Mouse (Mus musculus): ENCODE measurements around the gene Vps8.

GRCm38 (mm10) chr16:21648800-21649199 is 225.9 kb downstream of the Vps8 start:
- no peak for TF ChIP-seq CTCF (IDR thresholded peaks at IDR 0.05; ENCODE audit: borderline replicate concordance, control insufficient read depth, extremely low read depth, insufficient read depth, low read length, poor library complexity)
- no peak for TF ChIP-seq POLR2A (IDR thresholded peaks at IDR 0.05; ENCODE audit: control insufficient read depth, extremely low read depth, insufficient read depth, low read length, poor library complexity)
